Mouse (Mus musculus): Measurements from ENCODE around the gene Pld1. TPM values are rescaled to one million over a fixed set of nuclear protein-coding genes. Genes with fewer than 3 reads are reported as not detected.
A peak's percentile ranks its signal among the peaks of the same experiment; 100 is the strongest.

The Pld1 gene
- polyA plus RNA-seq, 1 experiment, result 2.5 TPM

DNA sequence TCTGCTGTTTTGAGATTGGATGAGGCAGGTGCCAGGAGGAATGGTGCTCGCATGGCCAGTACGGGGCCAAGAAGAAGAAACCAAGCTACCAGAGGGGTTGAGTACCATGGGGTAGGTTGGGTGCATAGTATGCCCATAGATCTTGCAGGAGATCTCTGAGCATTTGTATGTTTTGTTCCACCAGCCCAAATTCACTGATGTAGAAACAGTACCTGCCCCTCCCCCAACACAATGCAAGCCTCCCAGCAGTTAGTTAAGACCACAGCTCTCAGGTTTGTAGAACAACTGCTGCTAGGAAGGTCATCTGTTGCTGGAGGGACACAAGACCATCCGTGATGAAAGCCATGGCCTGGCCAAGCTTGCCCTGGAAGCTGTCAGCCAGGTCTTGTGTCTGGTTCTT is 220.4 kb downstream of the Pld1 start:
- no peak for TF ChIP-seq MYOG (IDR thresholded peaks at IDR 0.05; ENCODE audit: control insufficient read depth, extremely low read depth, insufficient read length)
- TF ChIP-seq FOSL1 (IDR thresholded peaks at IDR 0.05; ENCODE audit: insufficient read depth, low read length, poor library complexity, severe bottlenecking), result no peak
- no peak for TF ChIP-seq CEBPB (IDR thresholded peaks at IDR 0.05; ENCODE audit: low read depth)
- TF ChIP-seq CTCF (IDR thresholded peaks at IDR 0.05; ENCODE audit: control insufficient read depth, insufficient read depth, insufficient read length), result no peak
- no peak for TF ChIP-seq USF1 (IDR thresholded peaks at IDR 0.05; ENCODE audit: low read depth)
- no peak for TF ChIP-seq MYOD1 (IDR thresholded peaks at IDR 0.05; ENCODE audit: control insufficient read depth, insufficient read length, low read depth)
- TF ChIP-seq MAX (IDR thresholded peaks at IDR 0.05), result no peak
- no peaks in the 10 kb centered on the region for H3K27me3 ChIP-seq (ENCODE audit: control insufficient read depth, insufficient read depth, insufficient read length)
- H3K79me3 ChIP-seq (ENCODE audit: low read depth), result no peaks in the 10 kb centered on the region
- no peaks in the 10 kb centered on the region for H3K36me3 ChIP-seq (ENCODE audit: control insufficient read depth, insufficient read depth)
- no peak overlapping the region for H3ac ChIP-seq (ENCODE audit: control insufficient read depth, insufficient read length, low read depth)
- no peaks in the 10 kb centered on the region for H3K79me2 ChIP-seq (ENCODE audit: control insufficient read depth, insufficient read depth)
- H3K4me3 ChIP-seq (ENCODE audit: insufficient read depth, poor library complexity, severe bottlenecking), result no peak overlapping the region

DNA sequence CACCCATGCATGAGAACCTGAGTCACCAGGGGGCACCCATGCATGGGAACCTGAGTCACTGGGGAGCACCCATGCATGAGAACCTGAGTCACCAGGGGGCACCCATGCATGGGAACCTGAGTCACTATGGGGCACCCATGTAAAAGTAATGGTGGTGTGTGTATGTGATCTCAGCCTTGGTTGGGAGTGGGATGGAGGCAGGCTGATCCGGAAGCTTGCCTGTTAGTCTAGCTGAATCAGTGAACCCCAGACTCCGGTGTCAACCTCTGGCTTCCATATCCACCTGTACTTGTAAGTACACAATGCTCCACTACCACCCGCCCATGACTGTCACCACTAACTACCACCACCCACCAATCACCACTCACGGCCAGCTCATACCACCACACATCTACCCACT is 223.9 kb downstream of the Pld1 start:
- TF ChIP-seq MYOD1 (IDR thresholded peaks at IDR 0.05; ENCODE audit: control insufficient read depth, insufficient read length, low read depth) (no peak), CEBPB (IDR thresholded peaks at IDR 0.05; ENCODE audit: low read depth) (no peak), MYOG (IDR thresholded peaks at IDR 0.05; ENCODE audit: control insufficient read depth, extremely low read depth, insufficient read length) (no peak), FOSL1 (IDR thresholded peaks at IDR 0.05; ENCODE audit: insufficient read depth, low read length, poor library complexity, severe bottlenecking) (no peak), MAX (IDR thresholded peaks at IDR 0.05) (no peak), USF1 (IDR thresholded peaks at IDR 0.05; ENCODE audit: low read depth) (no peak), CTCF (IDR thresholded peaks at IDR 0.05; ENCODE audit: control insufficient read depth, insufficient read depth, insufficient read length) (no peak)
- Histone ChIP-seq H3K36me3 (ENCODE audit: control insufficient read depth, insufficient read depth) (no peaks in the 10 kb centered on the region), H3K79me2 (ENCODE audit: control insufficient read depth, insufficient read depth) (no peaks in the 10 kb centered on the region), H3ac (ENCODE audit: control insufficient read depth, insufficient read length, low read depth) (no peak overlapping the region), H3K27me3 (ENCODE audit: control insufficient read depth, insufficient read depth, insufficient read length) (no peaks in the 10 kb centered on the region), H3K4me3 (ENCODE audit: insufficient read depth, poor library complexity, severe bottlenecking) (no peak overlapping the region), H3K79me3 (ENCODE audit: low read depth) (no peaks in the 10 kb centered on the region)

DNA sequence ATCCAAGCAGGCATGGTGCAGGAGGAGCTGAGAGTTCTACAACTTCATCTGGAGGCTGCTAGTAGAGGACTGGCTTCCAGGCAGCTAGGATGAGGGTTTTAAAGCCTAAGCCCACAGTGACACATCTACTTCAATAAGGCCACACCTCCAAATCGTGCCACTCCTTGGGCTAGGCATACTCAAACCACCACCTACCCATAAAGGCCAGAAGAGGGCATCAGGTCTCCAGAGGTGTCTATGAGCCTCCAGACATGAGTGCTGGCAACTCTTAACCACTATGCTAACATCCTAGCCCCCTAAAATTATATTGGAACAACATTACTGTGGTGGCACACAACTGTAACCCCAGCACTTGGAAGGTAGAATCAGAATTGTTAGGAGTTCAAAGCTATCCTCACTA is 226.2 kb downstream of the Pld1 start:
- TF ChIP-seq MYOG (IDR thresholded peaks at IDR 0.05; ENCODE audit: control insufficient read depth, extremely low read depth, insufficient read length) (no peak), CTCF (IDR thresholded peaks at IDR 0.05; ENCODE audit: control insufficient read depth, insufficient read depth, insufficient read length) (peak; percentile 25), MAX (IDR thresholded peaks at IDR 0.05) (no peak), FOSL1 (IDR thresholded peaks at IDR 0.05; ENCODE audit: insufficient read depth, low read length, poor library complexity, severe bottlenecking) (no peak), CEBPB (IDR thresholded peaks at IDR 0.05; ENCODE audit: low read depth) (no peak), MYOD1 (IDR thresholded peaks at IDR 0.05; ENCODE audit: control insufficient read depth, insufficient read length, low read depth) (no peak), USF1 (IDR thresholded peaks at IDR 0.05; ENCODE audit: low read depth) (no peak)
- Histone ChIP-seq H3K36me3 (ENCODE audit: control insufficient read depth, insufficient read depth) (no peaks in the 10 kb centered on the region), H3K79me2 (ENCODE audit: control insufficient read depth, insufficient read depth) (no peaks in the 10 kb centered on the region), H3K4me3 (ENCODE audit: insufficient read depth, poor library complexity, severe bottlenecking) (no peak overlapping the region), H3K27me3 (ENCODE audit: control insufficient read depth, insufficient read depth, insufficient read length) (no peaks in the 10 kb centered on the region), H3ac (ENCODE audit: control insufficient read depth, insufficient read length, low read depth) (no peak overlapping the region), H3K79me3 (ENCODE audit: low read depth) (no peaks in the 10 kb centered on the region)

DNA sequence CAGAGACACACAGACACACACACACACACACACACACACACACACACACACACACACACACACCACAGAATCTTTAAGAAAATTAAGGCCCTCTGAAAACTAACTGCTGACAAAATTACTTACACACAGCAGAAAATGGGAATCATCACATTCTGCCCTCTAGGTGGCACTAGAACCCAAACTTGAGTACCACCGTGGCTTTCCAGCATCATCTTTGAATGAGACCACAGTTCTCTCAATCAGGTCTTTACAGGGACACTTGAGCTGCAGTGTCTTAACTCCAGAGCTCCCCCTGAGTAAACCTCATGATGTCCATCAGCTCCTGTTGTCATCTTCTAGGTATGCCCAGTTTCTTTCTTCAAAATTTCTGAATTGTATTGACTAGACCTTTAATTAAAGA is 227.1 kb downstream of the Pld1 start:
- Histone ChIP-seq H3K27me3 (ENCODE audit: control insufficient read depth, insufficient read depth, insufficient read length) (no peaks in the 10 kb centered on the region), H3K79me2 (ENCODE audit: control insufficient read depth, insufficient read depth) (no peaks in the 10 kb centered on the region), H3K79me3 (ENCODE audit: low read depth) (no peaks in the 10 kb centered on the region), H3ac (ENCODE audit: control insufficient read depth, insufficient read length, low read depth) (no peak overlapping the region), H3K36me3 (ENCODE audit: control insufficient read depth, insufficient read depth) (no peaks in the 10 kb centered on the region), H3K4me3 (ENCODE audit: insufficient read depth, poor library complexity, severe bottlenecking) (no peak overlapping the region)
- no peak for TF ChIP-seq MAX (IDR thresholded peaks at IDR 0.05)
- TF ChIP-seq CTCF (IDR thresholded peaks at IDR 0.05; ENCODE audit: control insufficient read depth, insufficient read depth, insufficient read length), result peak; percentile 26

DNA sequence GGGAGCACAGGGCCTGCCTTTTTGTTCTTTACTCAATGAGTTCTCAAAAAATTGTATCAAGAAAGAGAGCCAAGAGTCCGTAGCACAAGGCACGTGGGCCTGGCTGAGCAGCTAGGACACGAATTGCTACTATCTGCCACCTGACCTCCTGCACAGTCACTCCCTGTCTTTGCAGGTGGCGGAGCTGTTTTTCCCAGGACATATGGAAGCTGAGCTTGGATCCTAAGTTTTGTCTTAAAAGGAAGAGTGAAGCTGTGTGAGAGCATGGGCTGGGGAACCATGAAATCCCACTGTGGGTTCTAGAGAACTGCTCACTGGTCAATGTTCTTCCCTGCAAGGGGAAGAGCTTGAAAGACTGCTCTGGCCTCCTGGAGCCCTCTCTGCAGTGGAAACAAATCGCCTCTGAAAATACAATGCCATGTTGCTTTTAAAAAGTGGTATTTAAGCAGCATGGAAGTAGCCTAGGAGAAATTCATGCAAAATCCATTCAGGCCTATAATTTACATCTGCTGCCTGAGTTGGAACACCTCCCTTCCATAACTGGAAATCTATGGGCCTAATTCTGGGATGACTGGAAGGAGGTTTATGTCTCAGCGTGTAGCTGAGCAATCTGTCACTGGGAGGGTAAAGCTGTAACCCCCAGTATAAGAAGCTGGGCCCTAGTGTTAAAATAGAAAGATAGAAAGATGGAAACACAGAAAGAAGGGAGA is 229.5 kb downstream of the Pld1 start:
- H3ac ChIP-seq (ENCODE audit: control insufficient read depth, insufficient read length, low read depth), result no peak overlapping the region
- no peaks in the 10 kb centered on the region for H3K27me3 ChIP-seq (ENCODE audit: control insufficient read depth, insufficient read depth, insufficient read length)
- TF ChIP-seq FOSL1 (IDR thresholded peaks at IDR 0.05; ENCODE audit: insufficient read depth, low read length, poor library complexity, severe bottlenecking) (no peak), CTCF (IDR thresholded peaks at IDR 0.05; ENCODE audit: control insufficient read depth, insufficient read depth, insufficient read length) (no peak), USF1 (IDR thresholded peaks at IDR 0.05; ENCODE audit: low read depth) (no peak), MAX (IDR thresholded peaks at IDR 0.05) (no peak), CEBPB (IDR thresholded peaks at IDR 0.05; ENCODE audit: low read depth) (no peak), MYOG (IDR thresholded peaks at IDR 0.05; ENCODE audit: control insufficient read depth, extremely low read depth, insufficient read length) (no peak), MYOD1 (IDR thresholded peaks at IDR 0.05; ENCODE audit: control insufficient read depth, insufficient read length, low read depth) (no peak)
- H3K4me3 ChIP-seq (ENCODE audit: insufficient read depth, poor library complexity, severe bottlenecking), result no peak overlapping the region
- H3K79me2 ChIP-seq (ENCODE audit: control insufficient read depth, insufficient read depth), result no peaks in the 10 kb centered on the region
- H3K79me3 ChIP-seq (ENCODE audit: low read depth), result no peaks in the 10 kb centered on the region
- H3K36me3 ChIP-seq (ENCODE audit: control insufficient read depth, insufficient read depth), result no peaks in the 10 kb centered on the region
